Mouse (Mus musculus): ENCODE data around the gene Ranbp10.

DNA sequence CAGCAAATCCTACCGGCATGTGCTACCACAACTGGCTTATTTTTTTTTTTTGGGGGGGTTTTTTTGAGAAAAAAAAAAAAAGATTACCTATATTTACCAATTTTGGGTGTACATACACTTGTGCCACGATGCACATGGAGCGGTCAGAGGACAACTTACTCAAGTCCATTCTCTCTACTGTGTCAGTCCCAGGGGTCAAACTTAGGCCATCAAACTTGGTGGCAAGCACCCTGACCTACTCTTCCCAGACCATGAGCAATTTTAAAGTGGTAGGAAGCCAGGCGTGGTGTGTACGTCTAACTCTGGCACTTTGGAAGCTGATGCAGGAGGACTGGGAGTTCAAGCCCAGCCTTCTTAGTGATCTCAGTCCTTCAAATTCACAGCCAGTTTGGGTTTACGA lies 13.9 kb downstream of the Ranbp10 start:
- TF ChIP-seq CTCF (IDR thresholded peaks at IDR 0.05; ENCODE audit: control insufficient read depth, insufficient read depth, insufficient read length) (no peak), MAX (IDR thresholded peaks at IDR 0.05) (no peak), MYOG (IDR thresholded peaks at IDR 0.05; ENCODE audit: control insufficient read depth, extremely low read depth, insufficient read length) (no peak)
